Mouse (Mus musculus) megakaryocyte, embryonic 14.5 days (primary cell): ENCODE measurements around the gene Hoxb1.

ENCODE experiments used
- FLI1 ChIP-seq: IDR thresholded peaks from 2 replicates; pipeline ENCODE4 v1.6.1; 2012; ENCODE audit warnings: low read length, inconsistent platforms, mixed read lengths
- GATA1 ChIP-seq: IDR thresholded peaks from 3 replicates; pipeline ENCODE4 v1.6.1; 2012; ENCODE audit warnings: mixed read lengths, low read length, inconsistent platforms, borderline replicate concordance

DNA sequence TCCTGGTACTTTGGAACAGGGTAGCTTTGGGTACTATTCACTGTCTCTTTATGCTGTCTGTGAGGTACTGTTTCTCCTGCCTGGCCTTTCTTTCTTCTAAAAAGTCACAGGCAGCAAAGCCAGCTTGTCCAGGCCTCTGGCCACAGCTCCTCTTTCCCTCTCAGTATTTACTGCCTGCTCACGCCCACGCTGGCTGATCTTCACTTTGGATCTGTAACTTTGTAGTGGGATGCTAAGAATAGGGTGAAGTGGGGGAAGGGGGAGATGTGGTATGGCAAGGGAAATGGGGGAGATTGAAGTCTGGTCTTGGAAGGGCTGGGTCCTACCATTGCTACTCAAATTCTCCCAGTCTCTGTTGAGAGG is 31.6 kb upstream of the Hoxb1 start:
- TF ChIP-seq GATA1: no peak
- no peak for TF ChIP-seq FLI1
